Mouse (Mus musculus): Measurements from ENCODE around the gene Gkn2.

The Gkn2 gene

GRCm38 (mm10) chr6:87373057-87373456 lies at the start of gene Gkn2:
Gene Gkn2 (plus strand): TSS chr6:87373357.
- no peak for DNase-seq (ENCODE audit: low read depth, low spot score)

- peak; percentile 71 for DNase-seq (ENCODE audit: low read depth, low spot score)
These were observed 49.8 kb upstream of the Gkn2 start for GRCm38 (mm10) chr6:87323381-87323780.

- no peak for DNase-seq (ENCODE audit: low read depth, low spot score)
These were observed 46.2 kb upstream of the Gkn2 start for GRCm38 (mm10) chr6:87326932-87327331.

GRCm38 (mm10) chr6:87328265-87329173 lies 44.6 kb upstream of the Gkn2 start:
- no peak for DNase-seq (ENCODE audit: low read depth, low spot score)

- peak; percentile 44 for DNase-seq (ENCODE audit: low read depth, low spot score)
These were observed 40.8 kb upstream of the Gkn2 start for GRCm38 (mm10) chr6:87332380-87332779.

- DNase-seq (ENCODE audit: low read depth, low spot score), result peak; percentile 88
These were observed 38.6 kb upstream of the Gkn2 start for GRCm38 (mm10) chr6:87334361-87335090.

- peak; percentile 79 for DNase-seq (ENCODE audit: low read depth, low spot score)
These were observed 37.8 kb upstream of the Gkn2 start, which contains the start of gene Antxr1 for GRCm38 (mm10) chr6:87335091-87335934. Gene Antxr1 (minus strand): TSS chr6:87335821.

GRCm38 (mm10) chr6:87335935-87336295 lies 37.2 kb upstream of the Gkn2 start:
- DNase-seq (ENCODE audit: low read depth, low spot score), result no peak

- DNase-seq (ENCODE audit: low read depth, low spot score), result no peak
These were observed 22.3 kb upstream of the Gkn2 start, which contains the start of gene Gkn1 for GRCm38 (mm10) chr6:87350829-87351228. Gene Gkn1 (minus strand): TSS chr6:87350942.

GRCm38 (mm10) chr6:87354441-87354840 lies 18.7 kb upstream of the Gkn2 start:
- no peak for DNase-seq (ENCODE audit: low read depth, low spot score)

- no peak for DNase-seq (ENCODE audit: low read depth, low spot score)
These were observed 3.9 kb upstream of the Gkn2 start for GRCm38 (mm10) chr6:87369223-87369622.

GRCm38 (mm10) chr6:87383926-87384691 lies 11.0 kb downstream of the Gkn2 start:
- peak; percentile 27 for DNase-seq (ENCODE audit: low read depth, low spot score)

- DNase-seq (ENCODE audit: low read depth, low spot score), result peak; percentile 19
These were observed 11.6 kb downstream of the Gkn2 start for GRCm38 (mm10) chr6:87384761-87385160.

- DNase-seq (ENCODE audit: low read depth, low spot score), result peak; percentile 96
These were observed 13.0 kb downstream of the Gkn2 start for GRCm38 (mm10) chr6:87386203-87386602.

GRCm38 (mm10) chr6:87386681-87387080 lies 13.5 kb downstream of the Gkn2 start:
- peak; percentile 81 for DNase-seq (ENCODE audit: low read depth, low spot score)

- no peak for DNase-seq (ENCODE audit: low read depth, low spot score)
These were observed 15.7 kb downstream of the Gkn2 start, which contains the start of gene Gkn3 for GRCm38 (mm10) chr6:87388877-87389276. Gene Gkn3 (minus strand): TSS chr6:87388935.

GRCm38 (mm10) chr6:87389455-87389989 lies 16.4 kb downstream of the Gkn2 start:
- DNase-seq (ENCODE audit: low read depth, low spot score), result no peak

- DNase-seq (ENCODE audit: low read depth, low spot score), result peak; percentile 20
These were observed 20.5 kb downstream of the Gkn2 start for GRCm38 (mm10) chr6:87393466-87394205.

GRCm38 (mm10) chr6:87394783-87395182 lies 21.6 kb downstream of the Gkn2 start:
- no peak for DNase-seq (ENCODE audit: low read depth, low spot score)

- peak; percentile 85 for DNase-seq (ENCODE audit: low read depth, low spot score)
These were observed 26.0 kb downstream of the Gkn2 start for GRCm38 (mm10) chr6:87399137-87399536.

Measured in 3T3-L1 (cell line).